Mouse (Mus musculus) liver, postnatal 0 days (tissue): ENCODE measurements around the gene Gtf3c5.

ENCODE experiments used
- CTCF ChIP-seq: sonication (generic); IDR thresholded peaks from 2 replicates; pipeline ENCODE4 v1.5.1; 2016; ENCODE audit warnings: antibody characterized with exemption, low read depth
- EP300 ChIP-seq: IDR thresholded peaks from 2 replicates; pipeline ENCODE4 v1.6.1; 2016; ENCODE audit warnings: antibody characterized with exemption, low read depth, mild to moderate bottlenecking

GRCm38 (mm10) chr2:28610716-28611406, 27.3 kb upstream of the Gtf3c5 start:
- TF ChIP-seq CTCF = no peak
- TF ChIP-seq EP300 = no peak
